ENCODE assay signal across 7 mouse cellular contexts in genomic region chr17:23546333-23546701, GRCm38 (mm10). TPM values are rescaled to one million over a fixed set of nuclear protein-coding genes. Genes with fewer than 3 reads are reported as not detected.
DNase-seq lines count a peak whose midpoint lies in the region; ATAC-seq lines count a peak whose summit lies in the region.

No protein-coding gene starts in this region.

- H3K27ac ChIP-seq in forebrain, embryonic 16.5 days (ENCODE audit: low read length): no peak overlapping the region
- H3K27ac ChIP-seq in hindbrain, embryonic 10.5 days: peak overlapping the region; percentile 85

- peak; percentile 20 for ATAC-seq in forebrain, embryonic 16.5 days

- H3K4me2 ChIP-seq in forebrain, embryonic 16.5 days (ENCODE audit: low read length): peak overlapping the region; percentile 60

- peak; percentile 88 for DNase-seq in Muller cell, postnatal 12 days (ENCODE audit: inconsistent ontology term)
- peak; percentile 73 to 87 for DNase-seq in cerebellum, adult 18-20 months
- DNase-seq in hindbrain, embryonic 10.5 days (ENCODE audit: low spot score): peak; percentile 89
- peak; percentile 71 to 82 for DNase-seq in layer of hippocampus, postnatal 25 days (ENCODE audit: extremely low spot score in 1 of 2, low spot score in 1 of 2)
- peak; percentile 77 to 82 for DNase-seq in lung, postnatal 4 days
- peak; percentile 68 for DNase-seq in retina, postnatal 7 days (ENCODE audit: low read depth, low spot score)

- H3K27me3 ChIP-seq in forebrain, embryonic 16.5 days (replicated peaks; ENCODE audit: control insufficient read depth, insufficient read depth, low read length): no peaks in the 10 kb centered on the region; the same call in 1 of the 2 replicates
- peaks cover 7% of the 10 kb centered on the region for H3K27me3 ChIP-seq in hindbrain, embryonic 10.5 days (ENCODE audit: insufficient read depth, poor library complexity, severe bottlenecking)

- under 1% methylated on average over 20 of the region's 20 CpGs for WGBS in forebrain, embryonic 16.5 days
- under 1% methylated on average over 20 of the region's 20 CpGs for WGBS in hindbrain, embryonic 10.5 days

- peak overlapping the region; percentile 72 for H3K4me3 ChIP-seq in forebrain, embryonic 16.5 days (replicated peaks; ENCODE audit: low read length)
- H3K4me3 ChIP-seq in hindbrain, embryonic 10.5 days: peak overlapping the region; percentile 75

- H3K36me3 ChIP-seq in forebrain, embryonic 16.5 days (ENCODE audit: control insufficient read depth, insufficient read depth): no peaks in the 10 kb centered on the region
- no peaks in the 10 kb centered on the region for H3K36me3 ChIP-seq in hindbrain, embryonic 10.5 days

- H3K9ac ChIP-seq in forebrain, embryonic 16.5 days (replicated peaks; ENCODE audit: low read depth, low read length): peak overlapping the region; percentile 65

- peaks cover 17% of the 10 kb centered on the region for H3K4me1 ChIP-seq in forebrain, embryonic 16.5 days (replicated peaks; ENCODE audit: control insufficient read depth, insufficient read depth, low read length)
- H3K4me1 ChIP-seq in hindbrain, embryonic 10.5 days (replicated peaks): peaks cover 36% of the 10 kb centered on the region

- H3K9me3 ChIP-seq in forebrain, embryonic 16.5 days (ENCODE audit: control insufficient read depth, low read length): no peaks in the 10 kb centered on the region
- H3K9me3 ChIP-seq in hindbrain, embryonic 10.5 days: no peaks in the 10 kb centered on the region

RNA-seq across cellular contexts. Expression of gene Zfp213, which starts 17.7 kb away (rescaled TPM):
- 19.0 and 19.1 TPM in 2 replicates for polyA plus RNA-seq in forebrain, embryonic 16.5 days (2015; fragmentation: Nextera tagmentation; extraction: Ambion mirVana)
- 25.3 and 27.5 TPM in 2 replicates for polyA plus RNA-seq in hindbrain, embryonic 10.5 days (2016; fragmentation: Nextera tagmentation; extraction: Ambion mirVana)
- total RNA-seq in layer of hippocampus, postnatal 25 days (2021): 1 to 10 TPM; 5.5 to 7.6 TPM

RNA-seq across cellular contexts. Expression of gene Zfp13, which starts 53.0 kb away (rescaled TPM):
- 26.2 and 28.5 TPM in 2 replicates for polyA plus RNA-seq in forebrain, embryonic 16.5 days (2015; fragmentation: Nextera tagmentation; extraction: Ambion mirVana)
- 22.5 and 23.4 TPM in 2 replicates for polyA plus RNA-seq in hindbrain, embryonic 10.5 days (2016; fragmentation: Nextera tagmentation; extraction: Ambion mirVana)
- 10 to 100 TPM; 30.2 to 35.1 TPM for total RNA-seq in layer of hippocampus, postnatal 25 days (2021)

RNA-seq across cellular contexts. Expression of gene Zscan10, which starts 54.3 kb away (rescaled TPM):
- polyA plus RNA-seq in forebrain, embryonic 16.5 days (2015; fragmentation: Nextera tagmentation; extraction: Ambion mirVana): not detected in 2 replicates
- polyA plus RNA-seq in hindbrain, embryonic 10.5 days (2016; fragmentation: Nextera tagmentation; extraction: Ambion mirVana): 0.92 and 0.94 TPM in 2 replicates
- total RNA-seq in layer of hippocampus, postnatal 25 days (2021): not detected
